Mouse (Mus musculus) midbrain, embryonic 11.5 days (tissue): Measurements from ENCODE around the gene Irx3. TPM values are rescaled to one million over a fixed set of nuclear protein-coding genes. Genes with fewer than 3 reads are reported as not detected.

Source experiments
- ATAC-seq: fragments of 200-750 bp; cut with Nextera tagmentation; 2 replicates; pipeline ENCODE4 v1.8.0; 2017; ENCODE audit warnings: moderate TSS enrichment, moderate library complexity; ENCODE audit not compliant: low FRiP score
- DNase-seq: peaks from one replicate; pipeline ENCODE4 v3.0.0; 2015; ENCODE audit warnings: low spot score; ENCODE audit errors: missing footprints
- H3K27ac ChIP-seq: fragments of 300-500 bp; sonication (generic); 2 replicates; pipeline ENCODE4 v1.5.1; 2014; ENCODE audit warnings: low read depth, low read length
- H3K27me3 ChIP-seq: fragments of 300-500 bp; sonication (generic); 2 replicates; pipeline ENCODE4 v1.6.1; 2014; ENCODE audit warnings: mild to moderate bottlenecking, low read length, moderate library complexity, mixed read lengths; ENCODE audit not compliant: control insufficient read depth, insufficient read depth
- H3K36me3 ChIP-seq: fragments of 300-500 bp; sonication (generic); 2 replicates; pipeline ENCODE4 v1.6.1; 2014; ENCODE audit warnings: mild to moderate bottlenecking, low read length, moderate library complexity, mixed read lengths; ENCODE audit not compliant: control insufficient read depth, insufficient read depth
- H3K4me1 ChIP-seq: fragments of 300-500 bp; sonication (generic); 2 replicates; pipeline ENCODE4 v1.6.1; 2014; ENCODE audit warnings: low read length; ENCODE audit not compliant: control insufficient read depth, insufficient read depth
- H3K4me2 ChIP-seq: fragments of 300-500 bp; sonication (generic); 2 replicates; pipeline ENCODE4 v1.6.1; 2014; ENCODE audit warnings: mild to moderate bottlenecking, moderate library complexity
- H3K4me3 ChIP-seq: fragments of 300-500 bp; sonication (generic); 2 replicates; pipeline ENCODE4 v1.5.1; 2014; ENCODE audit warnings: low read depth, low read length
- H3K9ac ChIP-seq: fragments of 300-500 bp; sonication (generic); 2 replicates; pipeline ENCODE4 v1.6.1; 2014; ENCODE audit warnings: low read length
- H3K9me3 ChIP-seq: fragments of 300-500 bp; sonication (generic); 2 replicates; pipeline ENCODE4 v1.6.1; 2016; ENCODE audit warnings: low read length; ENCODE audit not compliant: control insufficient read depth
- WGBS: fragments of 180-500 bp; shearing (Covaris S2); extraction: QIAGEN DNeasy Blood & Tissue Kit; methylation state at CpG from one replicate; pipeline ENCODE4 v1.1.7; 2014; 5-methylcytosine and 5-hydroxymethylcytosine counted together
- polyA plus RNA-seq: library from polyadenylated mRNA; unstranded; fragments of >200 nt; fragmentation: Nextera tagmentation; extraction: Ambion mirVana; gene quantifications from 2 replicates; pipeline ENCODE4 v1.2.1, GENCODE M21; 2014

Irx3 gene
- polyA plus RNA-seq, 1 experiment from 2014 or later, result 45.1 TPM

- H3K4me1 ChIP-seq, result no peaks in the 10 kb centered on the region
- no peak for ATAC-seq
- DNase-seq, result no peak
- no peaks in the 10 kb centered on the region for H3K9me3 ChIP-seq
- no peak overlapping the region for H3K27ac ChIP-seq
- no peak overlapping the region for H3K4me3 ChIP-seq
- H3K9ac ChIP-seq, result no peak overlapping the region
- WGBS, result 91% methylated on average over 9 of the region's 9 CpGs
- H3K36me3 ChIP-seq, result no peaks in the 10 kb centered on the region
- H3K4me2 ChIP-seq, result no peak overlapping the region
- no peaks in the 10 kb centered on the region for H3K27me3 ChIP-seq
Measured at GRCm38 (mm10) chr8:91755062-91755461, 46.8 kb downstream of the Irx3 start.

- Histone ChIP-seq H3K4me2 (no peak overlapping the region), H3K9ac (no peak overlapping the region), H3K36me3 (no peaks in the 10 kb centered on the region), H3K4me1 (0 out of 2 replicates have a peak, but pooled peaks cover 4% of the 10 kb centered on the region), H3K27ac (no peak overlapping the region), H3K27me3 (no peaks in the 10 kb centered on the region), H3K9me3 (no peaks in the 10 kb centered on the region), H3K4me3 (no peak overlapping the region)
- ATAC-seq, result no peak
- 80% methylated on average over 7 of the region's 7 CpGs for WGBS
- peak; percentile 41 for DNase-seq
Measured at GRCm38 (mm10) chr8:91750794-91751125, 51.1 kb downstream of the Irx3 start.

GRCm38 (mm10) chr8:91750096-91750793, 51.6 kb downstream of the Irx3 start:
- DNase-seq (peak; percentile 51), ATAC-seq (no peak)
- no peaks in the 10 kb centered on the region for H3K27me3 ChIP-seq
- no peak overlapping the region for H3K27ac ChIP-seq
- no peaks in the 10 kb centered on the region for H3K36me3 ChIP-seq
- H3K9me3 ChIP-seq, result no peaks in the 10 kb centered on the region
- H3K4me3 ChIP-seq, result no peak overlapping the region
- 88% methylated on average over 15 of the region's 15 CpGs for WGBS
- H3K4me1 ChIP-seq, result 0 out of 2 replicates have a peak, but pooled peaks cover 4% of the 10 kb centered on the region
- H3K4me2 ChIP-seq, result no peak overlapping the region
- H3K9ac ChIP-seq, result no peak overlapping the region

- Histone ChIP-seq H3K9me3 (no peaks in the 10 kb centered on the region), H3K27me3 (no peaks in the 10 kb centered on the region), H3K4me2 (no peak overlapping the region), H3K27ac (no peak overlapping the region), H3K4me1 (0 out of 2 replicates have a peak, but pooled peaks cover 4% of the 10 kb centered on the region), H3K4me3 (no peak overlapping the region), H3K36me3 (no peaks in the 10 kb centered on the region), H3K9ac (no peak overlapping the region)
- peak; percentile 82 for DNase-seq
- 74% methylated on average over 5 of the region's 5 CpGs for WGBS
- ATAC-seq, result no peak
Measured at GRCm38 (mm10) chr8:91749412-91749811, 52.5 kb downstream of the Irx3 start.
